Mouse (Mus musculus) myocyte (in vitro differentiated cells): ENCODE measurements around the gene Ring1. TPM values are rescaled to one million over a fixed set of nuclear protein-coding genes. Genes with fewer than 3 reads are reported as not detected.

Experiments used
- H3K27me3 ChIP-seq: one replicate; pipeline ENCODE4 v1.6.1; 2011; ENCODE audit not compliant: control insufficient read depth, insufficient read depth, insufficient read length
- H3K36me3 ChIP-seq: one replicate; pipeline ENCODE4 v1.6.1; 2011; ENCODE audit not compliant: control insufficient read depth, insufficient read depth
- H3K4me2 ChIP-seq: one replicate; pipeline ENCODE4 v1.6.1; 2011; ENCODE audit warnings: low read depth, control low read depth
- H3K4me3 ChIP-seq: one replicate; pipeline ENCODE4 v1.5.1; 2011; ENCODE audit warnings: mild to moderate bottlenecking, control low read depth, moderate library complexity
- H3K79me2 ChIP-seq: one replicate; pipeline ENCODE4 v1.6.1; 2011; ENCODE audit not compliant: control insufficient read depth, insufficient read depth
- H3ac ChIP-seq: one replicate; pipeline ENCODE4 v1.6.1; 2011; ENCODE audit not compliant: control insufficient read depth, insufficient read length
- CEBPB ChIP-seq: IDR thresholded peaks from 2 replicates; pipeline ENCODE4 v1.6.1; 2011; ENCODE audit warnings: mild to moderate bottlenecking, moderate library complexity; ENCODE audit not compliant: poor library complexity, insufficient read depth, severe bottlenecking
- E2F4 ChIP-seq: IDR thresholded peaks from one replicate; pipeline ENCODE4 v1.6.1; 2011; ENCODE audit warnings: mild to moderate bottlenecking, control low read depth, moderate library complexity; ENCODE audit not compliant: insufficient read depth
- MAX ChIP-seq: IDR thresholded peaks from one replicate; pipeline ENCODE4 v1.6.1; 2011; ENCODE audit warnings: low read depth, mild to moderate bottlenecking, control low read depth
- MYOD1 ChIP-seq, 3 experiments: IDR thresholded peaks; one replicate each; pipeline ENCODE4 v1.6.1; 2011; ENCODE audit warnings: control low read depth in 2 of 3, low read depth in 2 of 3, mild to moderate bottlenecking in 2 of 3, moderate library complexity in 1 of 3; ENCODE audit not compliant: insufficient read length in 2 of 3, control insufficient read depth in 1 of 3
- MYOG ChIP-seq, 3 experiments: IDR thresholded peaks; one replicate each; pipeline ENCODE4 v1.6.1; 2011; ENCODE audit warnings: control low read depth in 2 of 3, low read depth in 2 of 3, mild to moderate bottlenecking in 2 of 3; ENCODE audit not compliant: insufficient read length in 2 of 3, control insufficient read depth in 1 of 3, insufficient read depth in 1 of 3
- POLR2A ChIP-seq: IDR thresholded peaks from one replicate; pipeline ENCODE4 v1.6.1; 2011; ENCODE audit warnings: low read depth, mild to moderate bottlenecking, control low read depth, moderate library complexity; ENCODE audit not compliant: insufficient read length
- POLR2AphosphoS2 ChIP-seq: IDR thresholded peaks from one replicate; pipeline ENCODE4 v1.6.1; 2011; ENCODE audit warnings: low read depth, control low read depth; ENCODE audit not compliant: insufficient read length
- REST ChIP-seq: IDR thresholded peaks from one replicate; pipeline ENCODE4 v1.6.1; 2011; ENCODE audit warnings: mild to moderate bottlenecking, control low read depth, moderate library complexity; ENCODE audit not compliant: insufficient read depth, insufficient read length
- SRF ChIP-seq: IDR thresholded peaks from one replicate; pipeline ENCODE4 v1.6.1; 2011; ENCODE audit warnings: low read depth; ENCODE audit not compliant: control insufficient read depth, insufficient read length
- TCF12 ChIP-seq: IDR thresholded peaks from one replicate; pipeline ENCODE4 v1.6.1; 2011; ENCODE audit warnings: mild to moderate bottlenecking, control low read depth; ENCODE audit not compliant: poor library complexity, insufficient read depth, severe bottlenecking
- TCF3 ChIP-seq: IDR thresholded peaks from one replicate; pipeline ENCODE4 v1.6.1; 2011; ENCODE audit warnings: low read depth, control low read depth; ENCODE audit not compliant: insufficient read length
- USF1 ChIP-seq: IDR thresholded peaks from one replicate; pipeline ENCODE4 v1.6.1; 2011; ENCODE audit warnings: low read depth, mild to moderate bottlenecking, control low read depth, moderate library complexity
- polyA plus RNA-seq: library from polyadenylated mRNA; unstranded; fragments of >200 nt; fragmentation: generic; extraction: Trizol; gene quantifications from one replicate; pipeline ENCODE4 v1.2.1, GENCODE M21; 2012; ENCODE audit warnings: missing spikeins

The Ring1 gene
- polyA plus RNA-seq, 1 experiment = 42.9 TPM

GRCm38 (mm10) chr17:34029890-34030595, 5.6 kb upstream of the Ring1 start:
- Histone ChIP-seq H3K4me3 (peak overlapping the region; percentile 99), H3ac (peak overlapping the region; percentile 71), H3K79me2 (peaks cover 39% of the 10 kb centered on the region), H3K27me3 (no peaks in the 10 kb centered on the region), H3K4me2 (peak overlapping the region; percentile 95), H3K36me3 (peaks cover 12% of the 10 kb centered on the region)
- no peak for TF ChIP-seq USF1
- no peak for TF ChIP-seq POLR2A
- TF ChIP-seq POLR2AphosphoS2 = peak; percentile 62
- no peak for TF ChIP-seq TCF3
- TF ChIP-seq TCF12 = no peak
- TF ChIP-seq REST = no peak
- TF ChIP-seq SRF = no peak
- no peak for TF ChIP-seq CEBPB

- no peak overlapping the region for H3ac ChIP-seq
- H3K4me3 ChIP-seq = peak overlapping the region; percentile 99
- TF ChIP-seq TCF3 (no peak), E2F4 (no peak), REST (no peak), CEBPB (no peak), SRF (no peak), TCF12 (no peak), MYOD1 (IDR thresholded peaks at IDR 0.05; ENCODE audit: control insufficient read depth in 1 of 3, insufficient read length in 2 of 3, low read depth in 2 of 3) (no peak), USF1 (no peak), POLR2AphosphoS2 (no peak), MAX (no peak), POLR2A (no peak)
- H3K36me3 ChIP-seq = peaks cover 12% of the 10 kb centered on the region
- H3K79me2 ChIP-seq = peaks cover 39% of the 10 kb centered on the region
- H3K4me2 ChIP-seq = peak overlapping the region; percentile 95
- no peaks in the 10 kb centered on the region for H3K27me3 ChIP-seq
Measured at GRCm38 (mm10) chr17:34029150-34029889, 4.8 kb upstream of the Ring1 start.

GRCm38 (mm10) chr17:34028501-34029149, 4.1 kb upstream of the Ring1 start:
- H3K79me2 ChIP-seq = peaks cover 39% of the 10 kb centered on the region
- no peak for TF ChIP-seq CEBPB
- peak; percentile 53 for TF ChIP-seq POLR2AphosphoS2
- TF ChIP-seq MYOG (IDR thresholded peaks at IDR 0.05; ENCODE audit: control insufficient read depth in 1 of 3, insufficient read depth in 1 of 3, insufficient read length in 2 of 3, low read depth in 2 of 3) = no peak
- TF ChIP-seq E2F4 = no peak
- peak overlapping the region; percentile 18 for H3K4me2 ChIP-seq
- H3K27me3 ChIP-seq = no peaks in the 10 kb centered on the region
- H3K4me3 ChIP-seq = peak overlapping the region; percentile 33
- H3ac ChIP-seq = no peak overlapping the region
- peaks cover 12% of the 10 kb centered on the region for H3K36me3 ChIP-seq

- peaks cover 30% of the 10 kb centered on the region for H3K79me2 ChIP-seq
- H3K4me2 ChIP-seq = peak within 1 kb of the TSS; percentile 72
- H3ac ChIP-seq = peak within 1 kb of the TSS; percentile 5
- TF ChIP-seq POLR2A (peak; percentile 79), MYOG (IDR thresholded peaks at IDR 0.05; ENCODE audit: control insufficient read depth in 1 of 3, insufficient read depth in 1 of 3, insufficient read length in 2 of 3, low read depth in 2 of 3) (peak in 1 of 3 experiments; percentile 23), SRF (peak; percentile 34), POLR2AphosphoS2 (peak; percentile 99), MAX (no peak)
- H3K36me3 ChIP-seq = peaks cover 12% of the 10 kb centered on the region
- H3K27me3 ChIP-seq = no peaks in the 10 kb centered on the region
- peak within 1 kb of the TSS; percentile 33 for H3K4me3 ChIP-seq
Measured at GRCm38 (mm10) chr17:34027656-34028223, 3.3 kb upstream of the Ring1 start, which contains the start of gene H2-Ke6. TSS of gene H2-Ke6 (minus strand) at chr17:34028060.
